Mouse (Mus musculus): ENCODE results near the gene Grn.

Gene Grn

GRCm38 (mm10) chr11:102443740-102444139 is 13.6 kb downstream of the Grn start:
- DNase-seq = peak in 1 of 2 experiments; percentile 14

GRCm38 (mm10) chr11:102444321-102444720 is 14.2 kb downstream of the Grn start:
- DNase-seq = no peak

- peak in 1 of 2 experiments; percentile 27 for DNase-seq
Observed at GRCm38 (mm10) chr11:102444781-102445180, 14.7 kb downstream of the Grn start.

DNA sequence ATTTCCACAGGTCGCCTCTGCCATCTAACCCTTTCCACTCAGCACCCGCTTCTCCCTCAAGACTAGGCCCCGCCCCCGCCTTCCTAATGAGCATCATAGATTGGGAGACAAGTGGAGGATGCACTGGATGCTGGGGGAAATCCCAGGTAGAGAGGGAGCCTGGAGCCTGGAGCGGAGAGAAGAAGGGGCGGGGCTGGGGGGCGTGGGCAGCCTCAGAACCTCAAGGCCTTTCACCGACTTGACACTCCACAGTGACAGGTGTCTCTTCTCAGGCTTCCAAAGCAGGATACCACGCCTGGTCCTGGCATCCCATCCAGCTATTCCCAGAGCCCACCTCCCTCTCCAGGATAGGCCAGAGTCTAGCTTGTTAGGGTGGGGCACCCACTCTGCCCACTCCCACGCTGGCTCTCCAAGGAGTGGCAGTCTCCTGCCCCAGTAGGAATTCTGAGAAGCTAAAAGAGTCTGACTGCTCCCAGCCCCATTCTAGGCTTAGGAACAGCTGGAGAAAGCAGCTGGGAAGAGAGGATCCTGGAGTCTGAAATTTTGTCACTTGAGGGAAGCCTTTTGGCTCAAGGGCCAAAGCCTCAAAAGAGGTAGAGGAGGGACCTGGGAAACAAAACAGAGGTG is 15.3 kb downstream of the Grn start:
- peak; percentile 61 to 78 for DNase-seq

GRCm38 (mm10) chr11:102445891-102446361 is 15.8 kb downstream of the Grn start:
- peak; percentile 78 to 83 for DNase-seq

DNA sequence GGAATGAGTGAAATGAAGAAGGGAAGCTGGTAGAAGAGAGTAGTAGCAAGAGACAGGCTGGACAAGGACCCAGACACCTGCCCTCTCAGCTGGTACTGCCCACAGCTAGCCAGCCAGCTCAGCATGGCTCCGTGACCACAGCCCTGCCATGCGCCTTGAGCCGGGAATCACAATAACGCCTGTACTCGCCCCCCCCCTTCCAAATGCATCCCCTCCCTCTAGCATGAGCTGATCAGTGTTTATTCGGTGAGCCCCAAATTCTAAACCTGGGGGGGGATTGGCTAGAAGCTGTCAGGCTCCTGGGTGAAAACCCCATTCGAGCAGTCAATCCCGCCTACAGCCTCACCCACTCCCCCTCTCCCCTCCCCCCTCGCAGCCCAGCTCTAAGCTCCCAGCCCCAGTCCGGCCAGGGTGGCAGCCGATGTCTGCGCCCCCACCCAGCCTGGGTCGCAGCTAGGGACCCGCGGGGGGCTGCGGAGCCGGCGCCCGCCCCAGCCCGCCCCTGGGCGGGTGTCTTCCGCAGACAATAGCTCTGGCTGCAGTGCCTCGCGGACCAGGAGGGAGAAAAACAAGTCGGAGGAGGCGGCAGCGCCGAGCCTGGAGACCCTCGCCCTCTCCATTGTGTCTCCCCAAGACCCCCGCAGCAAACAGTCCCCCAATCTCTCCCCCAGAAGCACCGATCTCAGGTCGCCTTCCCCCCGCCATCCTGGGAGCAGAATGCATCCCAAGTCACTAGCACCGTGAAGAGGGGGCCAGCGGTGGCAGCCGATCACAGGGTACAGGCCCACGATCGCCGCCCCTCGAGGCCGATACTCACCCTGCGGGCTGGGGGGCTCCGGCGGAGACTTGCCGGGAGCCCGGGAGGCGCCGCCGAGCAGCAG is 16.7 kb downstream of the Grn start:
- peak; percentile 68 to 75 for DNase-seq

- peak; percentile 91 to 92 for DNase-seq
Observed at GRCm38 (mm10) chr11:102447497-102447896, 17.4 kb downstream of the Grn start, which contains the start of gene Fam171a2. Gene Fam171a2, minus strand, starts transcription at chr11:102447682.

DNA sequence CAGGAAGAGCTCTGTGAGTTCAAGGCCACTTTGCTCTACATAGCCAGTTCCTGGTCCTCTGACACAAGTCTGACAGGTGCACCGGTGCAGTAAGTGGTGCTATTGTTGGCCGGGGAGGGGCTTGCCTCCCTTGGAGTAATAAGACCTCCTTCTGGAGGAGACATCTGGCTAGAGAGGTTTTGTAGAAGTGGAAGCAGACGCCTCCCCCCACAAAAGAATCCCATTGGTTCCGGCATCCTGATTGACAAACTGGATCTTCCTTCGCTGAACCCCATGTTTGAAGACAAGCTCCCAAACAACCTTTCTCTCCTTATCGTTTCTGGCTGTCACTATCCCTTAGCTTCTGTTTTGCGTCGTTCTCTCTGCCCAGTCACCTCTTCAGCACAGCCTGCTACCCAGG is 18.2 kb downstream of the Grn start:
- DNase-seq = no peak

GRCm38 (mm10) chr11:102449043-102450008 is 19.2 kb downstream of the Grn start:
- DNase-seq = peak in 1 of 2 experiments; percentile 52

DNA sequence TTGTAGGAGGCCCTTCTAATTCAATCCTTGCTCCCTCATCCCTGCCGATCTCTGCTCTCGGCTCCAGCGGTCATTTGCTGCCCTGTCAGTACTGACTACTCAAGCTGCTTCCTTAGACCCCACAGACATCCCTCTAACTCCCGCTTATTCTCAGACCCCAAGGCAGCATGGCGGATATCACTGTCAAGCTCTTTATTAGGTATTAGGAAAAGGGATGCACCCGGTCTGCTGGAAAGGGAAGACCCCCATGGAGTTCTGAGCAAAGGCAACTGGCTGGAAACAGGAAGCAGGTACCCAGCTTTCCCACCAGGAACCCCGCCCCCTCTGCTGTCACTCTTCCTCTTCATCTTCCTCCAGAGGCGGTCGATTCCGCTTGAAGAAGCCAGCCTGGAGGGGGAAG is 23.0 kb downstream of the Grn start:
- DNase-seq = no peak

DNA sequence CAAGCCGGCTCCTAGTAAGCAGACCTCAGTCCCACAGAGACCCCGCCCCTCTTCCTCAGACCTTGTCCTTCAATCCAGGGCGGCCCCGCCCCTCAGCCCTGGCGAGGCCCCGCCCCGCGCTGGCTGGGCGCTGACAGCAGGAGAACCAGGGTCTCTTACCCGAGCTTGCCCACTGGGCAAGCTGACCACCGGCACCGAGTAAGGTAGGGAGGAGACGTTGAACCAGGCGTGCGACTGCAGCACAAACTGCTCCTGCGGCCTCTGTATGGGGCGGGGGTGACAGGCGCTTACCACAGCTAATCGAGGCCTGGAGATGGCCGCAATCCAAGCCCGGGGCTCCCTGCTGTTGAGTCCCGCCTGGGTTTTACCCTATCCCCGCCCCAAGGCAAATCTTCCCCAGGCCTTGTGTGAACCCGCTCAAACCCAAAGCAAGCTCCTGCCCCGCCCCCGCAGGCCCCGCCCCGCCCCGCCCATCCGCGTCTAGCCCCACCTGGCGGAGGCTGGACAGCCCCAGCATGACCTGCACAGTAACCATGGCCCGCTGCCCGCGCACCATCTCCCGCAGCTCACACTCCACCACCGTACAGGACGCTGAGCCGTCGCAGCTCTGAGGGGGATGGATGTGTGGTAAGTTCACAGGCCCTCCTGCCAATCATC is 25.8 kb downstream of the Grn start:
- DNase-seq = peak; percentile 88 to 94

DNA sequence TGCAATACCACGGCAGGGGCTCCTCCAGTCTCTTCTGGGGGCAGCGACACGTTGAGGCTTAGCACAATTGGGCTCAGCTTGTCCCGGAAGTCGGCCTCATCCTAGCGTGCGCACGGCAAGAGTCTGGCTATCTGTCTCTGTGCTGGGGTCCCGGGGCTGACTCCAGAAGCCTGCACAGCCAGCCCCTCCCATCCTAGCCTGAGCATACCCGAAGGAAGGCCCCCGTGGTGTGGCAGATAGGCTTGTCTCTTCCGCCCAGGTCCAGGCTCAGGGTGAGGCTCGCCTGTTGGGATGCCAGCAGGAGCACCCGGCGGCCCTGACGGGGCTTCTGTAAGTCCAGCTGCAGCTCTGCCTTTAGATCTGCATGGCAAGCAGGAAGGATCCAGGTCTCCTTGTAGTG is 30.4 kb downstream of the Grn start:
- no peak for DNase-seq

DNA sequence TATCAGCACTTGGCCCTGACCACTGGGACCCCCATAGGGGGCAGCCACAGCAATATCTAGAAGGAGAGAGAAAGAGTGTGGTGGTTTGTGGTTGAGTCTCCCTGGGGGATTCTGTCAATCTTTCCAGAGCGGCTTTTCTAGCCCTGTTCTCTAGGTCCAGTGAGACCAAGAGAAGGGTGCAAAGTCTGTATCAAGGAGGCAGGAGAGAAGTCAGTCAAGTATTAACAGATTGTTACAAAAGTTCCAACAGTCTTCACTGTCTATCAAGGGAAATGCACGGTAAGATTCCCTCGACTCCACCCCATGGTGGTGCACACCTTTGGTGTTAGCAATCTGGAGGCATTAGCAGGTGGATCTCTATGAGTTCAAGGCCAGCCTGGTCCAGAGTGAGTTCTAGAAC is 31.6 kb downstream of the Grn start:
- no peak for DNase-seq

DNA sequence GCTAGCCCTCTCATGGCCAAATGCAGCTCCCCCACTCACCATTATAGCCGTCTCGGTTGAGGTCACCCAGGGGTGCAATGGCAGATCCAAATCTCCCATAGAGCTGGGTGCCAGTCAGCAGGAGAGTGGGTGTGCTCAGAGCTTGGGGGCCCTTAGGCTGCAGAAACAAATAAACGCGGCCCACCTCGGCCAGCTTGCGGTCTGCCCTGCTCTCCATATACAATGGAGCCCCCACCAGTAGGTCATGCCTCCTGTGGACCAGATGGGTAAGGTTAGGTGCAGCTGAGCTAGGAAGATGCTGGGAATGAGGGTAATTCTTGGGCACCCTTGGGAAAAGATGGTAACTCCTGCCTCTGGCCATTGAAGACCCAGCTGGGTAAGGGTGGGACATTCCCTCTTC is 34.8 kb downstream of the Grn start:
- no peak for DNase-seq

DNA sequence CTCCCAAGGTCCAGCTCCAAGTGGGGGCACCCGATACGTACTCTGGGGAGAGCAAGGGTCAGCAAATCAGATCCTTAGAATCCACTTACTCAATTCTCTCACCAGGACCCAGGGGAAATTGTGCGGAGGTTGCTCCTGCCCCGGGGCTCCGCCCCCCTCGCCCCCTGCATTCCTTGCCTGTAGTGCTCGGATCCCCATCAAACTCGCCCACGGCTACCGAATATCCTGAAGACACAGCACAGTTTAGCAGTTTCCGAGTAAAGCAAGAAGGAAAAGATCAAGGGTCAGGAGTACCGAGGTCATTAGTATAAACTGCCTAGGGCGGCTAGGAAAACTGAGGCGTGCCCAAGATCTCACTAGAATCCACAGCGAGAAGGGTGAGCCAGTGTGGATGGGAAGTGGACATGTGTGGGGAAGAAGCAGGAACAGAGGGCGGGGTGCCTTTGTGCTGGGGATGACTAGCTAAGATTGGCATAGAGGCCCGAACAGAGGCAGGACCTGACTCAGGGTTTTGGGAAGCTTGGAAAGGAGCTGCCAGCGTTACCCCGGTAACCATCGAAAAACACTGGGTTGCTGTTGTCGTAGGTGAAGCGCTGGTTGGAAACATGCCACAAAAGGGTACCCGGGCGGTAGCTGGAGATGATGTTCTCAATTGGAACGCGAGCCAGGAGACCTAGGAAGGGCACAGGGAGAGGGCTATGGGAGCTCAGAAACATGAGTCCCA is 35.8 kb downstream of the Grn start:
- DNase-seq = peak; percentile 50 to 63

- peak; percentile 99 for DNase-seq
Observed at GRCm38 (mm10) chr11:102467041-102467631, 37.0 kb downstream of the Grn start.

- peak in 1 of 2 experiments; percentile 29 for DNase-seq
Observed at GRCm38 (mm10) chr11:102469648-102470357, 39.7 kb downstream of the Grn start, which contains the start of gene Itga2b. Gene Itga2b, minus strand, starts transcription at chr11:102470122.

DNA sequence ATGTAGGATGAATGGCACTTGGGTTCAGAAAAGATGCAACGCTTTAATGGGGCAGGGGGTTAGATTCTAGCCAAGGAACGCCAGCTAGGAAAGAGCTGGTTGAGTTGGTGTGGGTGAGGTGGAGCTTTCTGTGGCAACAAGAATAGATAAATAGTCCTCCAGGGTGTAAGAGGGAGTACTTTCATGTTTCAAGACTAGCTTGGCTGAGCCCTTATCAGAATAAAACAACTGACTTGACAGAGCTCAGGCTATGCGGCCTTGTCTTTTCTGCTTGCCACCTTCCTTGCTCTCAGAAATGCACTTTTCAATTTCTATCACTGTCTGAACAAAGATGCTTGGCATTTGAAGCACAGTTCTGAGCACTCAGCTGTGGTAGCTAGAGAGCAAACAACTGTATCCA is 44.9 kb downstream of the Grn start:
- no peak for DNase-seq

GRCm38 (mm10) chr11:102478671-102479070 is 48.6 kb downstream of the Grn start:
- DNase-seq = no peak

- no peak for DNase-seq
Observed at GRCm38 (mm10) chr11:102479581-102479980, 49.5 kb downstream of the Grn start.

Measured in kidney, postnatal 4 days (tissue).